10 mouse cellular contexts compared by ENCODE assay signal in the genomic region with DNA sequence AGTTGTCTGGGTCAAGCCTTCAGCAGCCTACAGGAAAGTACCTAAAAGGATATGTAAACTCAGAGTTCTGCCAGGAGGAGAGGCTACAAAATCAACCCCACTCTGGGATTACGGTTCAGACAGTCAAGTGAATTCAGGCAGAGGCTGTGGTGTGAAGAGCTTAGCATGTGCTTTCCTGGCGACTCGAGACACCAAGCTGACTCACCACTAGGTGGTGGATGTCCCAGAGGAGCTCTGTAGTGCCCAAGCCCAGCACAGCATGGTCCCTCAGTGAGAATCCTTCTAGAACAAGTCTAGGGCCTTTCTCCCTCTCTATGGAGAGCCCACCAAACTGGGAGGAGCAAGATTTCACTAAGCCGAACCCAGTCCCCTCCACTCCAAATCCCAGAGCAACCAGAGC. TPM values are rescaled to one million over a fixed set of nuclear protein-coding genes. Genes with fewer than 3 reads are reported as not detected.
DNase-seq lines count a peak whose midpoint lies in the region; ATAC-seq and TF ChIP-seq lines count a peak whose summit lies in the region.
"Had no signal": no experiment of that assay in that cellular context is flagged by ENCODE, and none has a peak within 500 bp of the region (broad histone marks: within the 10 kb centered on the region; RNA-seq: fewer than 3 reads in every experiment).

No protein-coding gene starts in this region.

- H3K4me2 ChIP-seq in kidney, embryonic 14.5 days (replicated peaks; ENCODE audit: low read depth, low read length), result no peak overlapping the region
- H3K4me2 ChIP-seq in midbrain, embryonic 15.5 days, result no peak overlapping the region
- no peak overlapping the region for H3K4me2 ChIP-seq in midbrain, postnatal 0 days (ENCODE audit: low read depth, low read length, poor library complexity, severe bottlenecking)

- no peaks in the 10 kb centered on the region for H3K9me3 ChIP-seq in kidney, embryonic 14.5 days (ENCODE audit: control insufficient read depth, low read length)
- no peaks in the 10 kb centered on the region for H3K9me3 ChIP-seq in midbrain, embryonic 15.5 days
- H3K9me3 ChIP-seq in midbrain, postnatal 0 days (ENCODE audit: low read length), result no peaks in the 10 kb centered on the region

- H3K4me1 ChIP-seq in kidney, adult 2 months (ENCODE audit: control insufficient read depth, insufficient read depth, low read length), result no peaks in the 10 kb centered on the region
- H3K4me1 ChIP-seq in kidney, embryonic 14.5 days (ENCODE audit: control insufficient read depth, insufficient read depth, low read length), result no peaks in the 10 kb centered on the region
- no peaks in the 10 kb centered on the region for H3K4me1 ChIP-seq in midbrain, embryonic 15.5 days
- no peaks in the 10 kb centered on the region for H3K4me1 ChIP-seq in midbrain, postnatal 0 days (ENCODE audit: insufficient read depth, low read length)

- TF ChIP-seq CTCF in kidney, adult 2 months (conservative IDR thresholded peaks at IDR 0.05; ENCODE audit: insufficient read depth, insufficient read length, low read depth, low read length), result peak; percentile 57
- no peak for TF ChIP-seq CTCF in midbrain, postnatal 0 days (IDR thresholded peaks at IDR 0.05)

- H3K9ac ChIP-seq in kidney, embryonic 14.5 days (ENCODE audit: low read depth, low read length), result no peak overlapping the region
- no peak overlapping the region for H3K9ac ChIP-seq in midbrain, embryonic 15.5 days
- H3K9ac ChIP-seq in midbrain, postnatal 0 days (replicated peaks; ENCODE audit: low read length, poor library complexity, severe bottlenecking), result no peak overlapping the region

- TF ChIP-seq POLR2A in kidney, adult 2 months (IDR thresholded peaks at IDR 0.05; ENCODE audit: low read depth, low read length), result no peak

- H3K27ac ChIP-seq in kidney, adult 2 months (ENCODE audit: insufficient read depth, low read depth, low read length), result no peak overlapping the region
- no peak overlapping the region for H3K27ac ChIP-seq in kidney, embryonic 14.5 days (ENCODE audit: low read depth, low read length)
- H3K27ac ChIP-seq in midbrain, embryonic 15.5 days, result no peak overlapping the region
- no peak overlapping the region for H3K27ac ChIP-seq in midbrain, postnatal 0 days (ENCODE audit: low read depth, low read length)

- no peak overlapping the region for H3K4me3 ChIP-seq in kidney, adult 2 months (ENCODE audit: insufficient read depth, low read depth, low read length)
- no peak overlapping the region for H3K4me3 ChIP-seq in kidney, embryonic 14.5 days (ENCODE audit: low read length)
- no peak overlapping the region for H3K4me3 ChIP-seq in midbrain, embryonic 15.5 days
- no peak overlapping the region for H3K4me3 ChIP-seq in midbrain, postnatal 0 days (ENCODE audit: low read depth, low read length)

- DNase-seq in kidney, adult 2 months, result peak; percentile 22
- DNase-seq in CD4-positive, CD25-positive, alpha-beta regulatory T cell, adult 2 months (ENCODE audit: low read depth, low spot score), result peak; percentile 55
- peak; percentile 45 for DNase-seq in NIH3T3 (ENCODE audit: low read depth)
- DNase-seq in lung, postnatal 14 days, result peak; percentile 16
- no peak for DNase-seq in left cerebral cortex, postnatal 14 days (ENCODE audit: low spot score in 2 of 2)
- no peak for DNase-seq in midbrain, postnatal 0 days (ENCODE audit: low spot score)
- DNase-seq: cerebellum, adult 8-10 months had no signal

- no peak for ATAC-seq in kidney, embryonic 14.5 days (ENCODE audit: low FRiP score, low TSS enrichment)
- no peak for ATAC-seq in midbrain, embryonic 15.5 days (replicated peaks)
- ATAC-seq in midbrain, postnatal 0 days (ENCODE audit: low FRiP score), result no peak

- H3K27me3 ChIP-seq in kidney, adult 2 months (replicated peaks; ENCODE audit: control insufficient read depth, insufficient read depth, low read length), result no peaks in the 10 kb centered on the region
- no peaks in the 10 kb centered on the region; the same call in 1 of the 2 replicates for H3K27me3 ChIP-seq in kidney, embryonic 14.5 days (ENCODE audit: control insufficient read depth, insufficient read depth, low read length)
- H3K27me3 ChIP-seq in midbrain, embryonic 15.5 days (replicated peaks), result no peaks in the 10 kb centered on the region; the same call in 1 of the 2 replicates
- H3K27me3 ChIP-seq in midbrain, postnatal 0 days (ENCODE audit: insufficient read depth, low read length), result no peaks in the 10 kb centered on the region

- H3K36me3 ChIP-seq in kidney, adult 2 months (ENCODE audit: control insufficient read depth, insufficient read depth, low read length), result no peaks in the 10 kb centered on the region
- H3K36me3 ChIP-seq in kidney, embryonic 14.5 days (ENCODE audit: control insufficient read depth, insufficient read depth, low read length), result no peaks in the 10 kb centered on the region
- H3K36me3 ChIP-seq in midbrain, embryonic 15.5 days (replicated peaks), result no peaks in the 10 kb centered on the region
- H3K36me3 ChIP-seq in midbrain, postnatal 0 days (ENCODE audit: insufficient read depth, low read length), result no peaks in the 10 kb centered on the region

- intact Hi-C loops in left cerebral cortex, postnatal 14 days (cut with DNase I), result no loop called here

- 53% methylated on average over 4 of the region's 4 CpGs for WGBS in kidney, adult 2 months
- 45% methylated on average over 4 of the region's 4 CpGs for WGBS in kidney, embryonic 14.5 days
- 60% methylated on average over 4 of the region's 4 CpGs for WGBS in midbrain, embryonic 15.5 days
- 51% methylated on average over 4 of the region's 4 CpGs for WGBS in midbrain, postnatal 0 days

RNA-seq across cellular contexts. Expression of a gene that starts 9.8 kb away (rescaled TPM):
- 15.3 and 21.0 TPM in 2 replicates for polyA plus RNA-seq in kidney, adult 2 months (2012; rRNA removed)
- polyA plus RNA-seq in kidney, embryonic 14.5 days (2014; fragmentation: Nextera tagmentation; extraction: Ambion mirVana), result 0.84 and 0.90 TPM in 2 replicates
- total RNA-seq in left cerebral cortex, postnatal 14 days (2021), result 10 to 100 TPM; 13.0 to 20.0 TPM
- 0.10 and 0.11 TPM in 2 replicates for polyA plus RNA-seq in midbrain, embryonic 15.5 days (2015; fragmentation: Nextera tagmentation; extraction: Ambion mirVana)
- total RNA-seq in midbrain, postnatal 0 days (2014; rRNA removed), result 0.42 and 1.8 TPM in 2 replicates
- 0.79 and 0.81 TPM in 2 replicates for polyA plus RNA-seq in midbrain, postnatal 0 days (2015; fragmentation: Nextera tagmentation; extraction: Ambion mirVana)
- polyA plus RNA-seq: heart, embryonic 14.5 days had no signal

Comparison
In these comparisons a context has a peak if more than half of its experiments do, and no peak if none do; other contexts are left out.
1. DNase-seq: peak in kidney, adult 2 months (single experiment), CD4-positive, CD25-positive, alpha-beta regulatory T cell, adult 2 months (single experiment), NIH3T3 (single experiment) and lung, postnatal 14 days (single experiment); none in left cerebral cortex, postnatal 14 days (0 of 2) and midbrain, postnatal 0 days (single experiment).